Mouse (Mus musculus) T-helper 17 cell (primary cell): ENCODE data around the gene Setmar.

Source experiments
- in situ Hi-C, 2 experiments: fragments of 300-600 bp; cut with MboI, MseI; formaldehyde crosslinking; loops; 1 replicate in 1 of 2; 2 replicates in 1 of 2; pipeline ENCODE4 v1.15.1; 2025; ENCODE audit warnings: high pct_unique_total_duplicates in 2 of 2

The Setmar gene

DNA sequence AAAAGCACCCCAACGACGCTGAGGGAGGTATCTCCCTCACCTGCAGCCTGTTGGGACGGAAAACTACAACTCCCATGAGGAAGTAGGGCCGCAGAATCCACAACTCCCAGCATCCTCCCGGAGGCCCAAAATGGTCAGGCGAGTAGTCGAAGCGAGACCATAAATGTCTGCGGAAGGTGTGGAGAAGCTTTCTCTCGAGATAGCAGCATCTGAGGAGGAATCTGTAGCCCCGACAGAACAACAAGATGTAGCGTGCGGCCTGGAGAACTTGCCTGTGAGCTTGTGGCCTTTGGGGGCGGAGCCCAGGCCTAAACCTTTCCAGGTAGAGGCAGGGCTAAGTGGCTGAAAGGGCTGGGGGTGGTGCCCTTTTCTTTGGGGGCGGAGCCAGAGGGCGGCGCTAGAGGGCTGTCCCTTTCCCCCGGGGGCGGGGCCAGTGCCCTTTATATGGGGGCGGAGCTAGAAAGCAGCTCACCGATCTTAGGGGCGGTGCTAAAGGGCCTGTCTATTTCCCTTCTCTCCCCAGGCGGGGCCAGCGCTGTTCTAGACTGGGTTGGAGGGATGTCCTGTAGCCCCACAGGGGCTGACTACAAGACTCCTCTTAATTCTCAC, at the start of gene Setmar:
Gene Setmar, plus strand, starts transcription at position 128 of the 609 bp plus-strand sequence.
- in situ Hi-C loops = loop anchor here (5.0 to 10.0 kb wide), 2 partner anchors 150 to 1268 kb away; partner anchors contain the start of gene Itpr1 (in 1 of the 2)

DNA sequence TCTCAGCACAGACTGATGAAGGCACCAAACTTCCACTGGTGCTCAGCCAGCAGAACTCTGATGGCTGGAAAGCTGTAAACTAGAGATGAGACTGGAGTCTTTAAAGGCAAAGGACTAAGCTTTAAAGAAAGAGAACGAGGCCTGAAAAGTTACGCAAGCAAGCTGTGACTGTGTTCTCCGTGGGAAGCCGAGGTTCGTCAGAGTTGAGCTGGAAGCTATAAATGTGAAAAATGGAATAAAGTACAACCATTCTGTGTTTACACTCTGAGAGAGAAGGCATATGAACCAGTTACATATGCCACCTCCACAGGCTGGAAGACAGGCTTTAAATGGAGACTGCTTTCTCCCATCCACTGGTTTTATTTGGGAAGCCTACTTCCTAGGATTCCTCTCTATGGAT, 43.2 kb upstream of the Setmar start:
- in situ Hi-C loops = no loop called here

DNA sequence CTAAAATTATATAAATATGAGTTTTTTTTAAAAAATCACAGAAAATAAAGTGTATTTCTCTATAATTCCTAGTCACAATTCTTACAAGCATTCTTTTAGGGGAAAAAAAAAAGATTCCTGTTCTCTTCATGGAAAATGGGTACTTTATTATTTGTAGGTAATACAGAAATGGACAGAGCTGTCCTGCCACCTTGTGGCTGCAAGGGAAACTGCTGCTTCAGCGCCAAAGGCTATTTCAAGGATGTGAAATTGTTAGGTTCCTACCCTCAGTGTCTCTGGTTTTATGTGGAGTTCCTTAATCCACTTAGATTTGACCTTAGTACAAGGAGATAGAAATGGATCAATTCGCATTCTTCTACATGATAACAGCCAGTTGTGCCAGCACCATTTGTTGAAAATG, 9.8 kb upstream of the Setmar start:
- in situ Hi-C loops = loop anchor here in 1 of 2 experiments (10.0 kb wide), 1 partner anchor 1380 kb away; no protein-coding TSS in a partner anchor

DNA sequence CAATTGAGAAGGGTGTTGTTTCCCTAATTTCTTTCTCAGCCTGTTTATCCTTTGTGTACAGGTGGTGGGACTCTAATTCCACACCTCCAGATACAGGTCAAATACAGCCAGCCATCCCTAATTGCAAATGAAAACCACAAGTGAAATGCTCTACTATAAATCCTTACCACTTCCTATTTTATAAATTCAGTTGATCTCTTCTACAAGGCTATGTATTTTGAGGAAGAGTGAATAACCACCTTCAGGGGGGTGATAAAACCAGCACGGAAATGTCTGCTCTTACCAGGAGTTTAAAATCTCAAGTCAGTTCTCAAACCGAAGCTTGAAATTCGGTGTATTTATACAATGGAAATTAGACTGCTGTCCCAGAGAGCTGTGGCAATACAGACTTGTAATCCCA, 8.9 kb upstream of the Setmar start:
- in situ Hi-C loops = loop anchor here in 1 of 2 experiments (10.0 kb wide), 1 partner anchor 1381 kb away; no protein-coding TSS in a partner anchor

DNA sequence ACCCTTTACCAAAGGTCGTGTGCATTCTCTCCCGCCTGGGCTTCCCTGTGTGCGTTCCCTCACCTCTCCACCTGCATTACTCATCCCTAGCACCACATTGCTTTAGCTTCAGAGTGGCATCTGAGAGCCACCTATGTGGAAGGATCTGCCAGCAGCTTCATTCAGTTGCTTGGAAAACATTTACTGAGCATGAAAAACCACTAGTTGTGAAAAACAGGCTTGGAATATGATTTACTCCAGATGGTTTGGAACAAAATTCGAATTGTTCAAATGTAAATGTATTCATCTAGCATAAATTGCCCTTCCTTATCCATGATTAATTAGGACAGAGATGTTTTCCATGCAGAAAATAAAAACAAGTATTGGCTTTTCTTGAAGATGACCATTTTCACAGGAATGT, 7.5 kb upstream of the Setmar start:
- in situ Hi-C loops = loop anchor here in 1 of 2 experiments (10.0 kb wide), 1 partner anchor 1383 kb away; no protein-coding TSS in a partner anchor

DNA sequence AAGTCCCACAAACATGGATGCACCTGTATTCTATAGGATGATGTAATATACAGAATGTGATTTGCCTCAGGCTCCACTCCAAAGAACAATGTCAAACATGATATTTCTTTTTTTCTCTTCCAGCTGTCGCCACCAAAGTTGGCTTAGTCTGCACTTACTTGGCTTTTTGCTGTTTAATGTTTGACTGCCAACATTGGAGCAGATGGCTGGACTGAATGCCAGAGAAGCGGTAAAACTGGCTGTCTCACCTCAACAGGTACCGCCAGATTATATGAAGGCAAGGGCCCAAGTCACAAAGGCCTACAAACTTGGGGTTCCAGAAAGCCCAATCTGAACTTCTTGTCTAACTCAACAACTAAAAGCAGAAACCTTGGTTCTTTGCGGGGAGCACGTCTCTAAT, 6.8 kb upstream of the Setmar start:
- in situ Hi-C loops = loop anchor here in 1 of 2 experiments (10.0 kb wide), 1 partner anchor 1383 kb away; no protein-coding TSS in a partner anchor

DNA sequence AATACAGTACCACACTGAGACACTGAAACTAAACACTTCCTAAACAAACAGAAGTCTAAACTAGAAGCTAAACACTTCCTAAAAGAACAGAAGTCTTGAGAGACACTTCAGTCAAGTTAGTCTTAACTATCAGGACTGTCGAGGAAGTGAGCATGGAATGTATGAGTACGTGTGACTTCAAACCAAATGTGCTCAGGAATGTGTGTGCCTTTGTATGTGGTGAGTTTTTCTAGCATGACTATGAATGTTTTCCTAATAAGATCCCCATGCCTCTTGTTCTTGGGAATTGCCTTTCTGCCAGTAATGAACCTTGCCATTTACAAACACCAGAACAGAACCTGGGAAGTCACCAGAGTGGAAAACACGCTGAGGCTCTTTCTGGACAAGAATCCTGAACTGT, 3.7 kb upstream of the Setmar start:
- in situ Hi-C loops = loop anchor here (5.0 to 10.0 kb wide), 2 partner anchors 154 to 1264 kb away; partner anchors contain the start of gene Itpr1 (in 1 of the 2)

DNA sequence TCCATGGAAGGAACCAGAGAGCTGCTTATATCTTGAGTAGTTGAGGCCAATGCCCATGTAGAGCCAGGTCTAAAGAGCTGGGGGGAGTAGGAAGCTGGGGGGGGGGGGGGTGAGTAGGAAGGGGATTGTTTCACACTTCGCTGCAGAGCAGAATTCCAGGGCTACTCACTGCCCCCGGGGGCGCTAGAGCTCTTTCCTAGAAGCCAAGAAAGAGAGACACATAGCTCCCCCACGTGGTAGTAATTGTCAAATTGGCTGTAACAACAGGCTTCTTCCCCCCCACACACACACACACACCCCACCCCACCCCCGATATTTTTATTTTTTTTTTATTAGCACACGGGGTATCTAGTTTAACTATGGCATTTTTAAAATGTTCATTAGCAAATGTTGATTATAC, 738 bp downstream of the Setmar start:
- in situ Hi-C loops = loop anchor here in 1 of 2 experiments (10.0 kb wide), 1 partner anchor 149 kb away; the partner anchor contains the start of gene Itpr1

DNA sequence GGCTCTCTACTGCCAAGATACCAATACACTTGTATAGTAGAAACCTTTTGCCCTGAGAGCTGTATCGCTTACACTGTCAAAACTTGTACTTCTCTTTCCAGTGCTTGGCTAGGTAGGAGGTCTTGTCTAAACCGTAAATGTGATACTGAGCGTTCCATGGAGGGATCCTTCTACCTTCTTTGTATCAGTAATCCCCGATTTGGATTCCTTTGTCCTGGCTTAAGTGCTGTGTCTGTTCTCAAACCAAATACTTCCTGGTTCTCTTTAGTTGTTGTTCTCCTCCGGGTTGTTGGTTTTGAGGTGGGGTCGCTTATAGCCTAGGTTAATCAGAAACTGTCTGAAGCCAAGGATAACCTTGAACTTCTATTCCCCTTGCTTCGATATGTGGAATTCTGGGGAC, 6.1 kb downstream of the Setmar start:
- in situ Hi-C loops = no loop called here

DNA sequence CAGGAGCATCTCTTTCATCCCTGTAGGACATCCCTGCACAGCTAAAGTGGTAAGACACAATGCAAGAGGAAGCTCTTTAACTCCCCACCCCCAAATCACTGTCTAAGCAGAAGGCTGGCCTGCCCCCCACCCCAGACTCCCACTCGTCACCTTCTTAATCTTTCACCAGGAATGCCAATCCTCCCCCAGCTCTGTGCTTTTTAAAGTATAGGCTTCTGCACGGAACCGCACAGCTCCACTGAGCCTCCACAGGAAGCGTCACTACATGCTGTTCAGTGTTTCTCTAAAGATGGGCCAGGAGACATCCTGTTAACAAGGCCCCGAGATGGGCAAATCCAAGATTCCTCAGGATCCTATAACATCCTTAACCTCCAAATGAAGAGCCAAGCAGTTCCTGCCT, 8.2 kb downstream of the Setmar start:
- in situ Hi-C loops = no loop called here

DNA sequence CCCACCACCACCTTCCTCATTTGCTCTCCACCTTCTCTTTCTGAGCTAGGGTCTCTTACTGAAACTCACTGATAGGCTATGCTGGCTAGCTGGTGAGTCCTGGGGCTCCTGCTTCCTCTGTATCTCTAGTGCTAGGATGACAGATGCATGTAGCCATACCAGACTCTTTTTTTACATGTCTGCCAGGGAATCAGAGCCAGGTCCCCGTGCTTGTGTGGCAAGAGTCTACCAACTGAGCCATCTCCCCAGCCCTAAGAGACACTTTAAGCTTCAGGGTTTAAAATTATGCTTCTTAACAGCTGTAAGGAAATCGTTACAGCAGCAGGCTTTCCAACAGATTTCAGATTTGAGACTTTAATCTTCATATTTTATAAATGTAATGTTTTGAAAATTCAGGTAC, 9.1 kb downstream of the Setmar start:
- in situ Hi-C loops = no loop called here

DNA sequence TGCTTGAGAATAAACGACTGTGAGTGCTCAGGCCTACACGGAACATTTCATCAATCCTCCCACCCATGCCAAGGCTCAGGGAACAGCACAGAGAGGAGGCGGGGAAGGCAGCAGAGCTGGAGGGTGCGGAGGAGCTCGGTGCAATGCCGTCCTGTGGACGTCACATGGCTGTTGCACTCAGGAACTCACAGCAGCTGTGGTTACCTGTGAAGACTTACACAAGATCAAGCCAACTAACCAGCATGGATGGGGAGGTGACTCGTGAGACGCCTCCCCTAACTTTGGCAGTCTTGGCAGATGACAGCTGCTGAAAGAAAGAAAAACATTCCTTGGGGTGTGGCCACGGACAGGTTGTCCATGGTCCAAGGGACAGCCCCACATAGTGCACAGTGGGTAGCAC, 9.8 kb downstream of the Setmar start:
- in situ Hi-C loops = loop anchor here in 1 of 2 experiments (5.0 kb wide), 1 partner anchor 673 kb away; no protein-coding TSS in a partner anchor

DNA sequence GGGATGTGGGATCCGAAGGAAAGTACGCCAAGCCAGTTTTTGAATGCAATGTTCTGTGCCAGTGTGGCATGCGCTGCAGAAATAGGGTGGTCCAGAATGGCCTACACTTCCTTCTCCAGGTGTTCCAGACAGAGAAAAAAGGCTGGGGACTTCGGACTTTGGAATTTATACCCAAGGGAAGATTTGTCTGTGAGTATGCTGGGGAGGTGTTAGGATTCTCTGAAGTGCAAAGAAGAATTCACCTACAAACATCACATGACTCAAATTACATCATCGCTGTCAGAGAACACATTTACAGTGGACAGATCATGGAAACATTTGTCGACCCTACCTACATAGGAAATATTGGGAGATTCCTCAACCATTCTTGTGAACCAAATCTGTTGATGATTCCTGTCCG, 11.0 kb downstream of the Setmar start:
- in situ Hi-C loops = loop anchor here in 1 of 2 experiments (5.0 kb wide), 1 partner anchor 671 kb away; no protein-coding TSS in a partner anchor

DNA sequence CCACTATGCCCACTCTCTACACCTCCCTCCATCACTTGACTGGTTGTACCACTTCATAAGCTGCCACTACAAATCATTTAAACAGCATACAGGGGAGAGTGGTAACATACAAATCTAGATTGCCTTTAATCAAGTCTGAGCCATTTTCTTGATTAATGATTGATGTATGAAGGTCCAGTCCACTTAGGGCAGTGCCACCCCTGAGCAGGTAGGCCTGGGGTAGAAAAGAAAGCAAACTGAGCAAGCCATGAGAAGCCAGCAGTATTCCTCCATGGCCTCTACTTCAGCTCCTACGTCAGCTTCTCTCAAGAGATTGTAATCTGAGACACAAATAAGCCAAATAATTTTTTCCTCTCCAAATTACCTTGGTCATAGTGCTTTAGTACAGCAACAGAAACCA, 26.5 kb downstream of the Setmar start:
- in situ Hi-C loops = no loop called here

DNA sequence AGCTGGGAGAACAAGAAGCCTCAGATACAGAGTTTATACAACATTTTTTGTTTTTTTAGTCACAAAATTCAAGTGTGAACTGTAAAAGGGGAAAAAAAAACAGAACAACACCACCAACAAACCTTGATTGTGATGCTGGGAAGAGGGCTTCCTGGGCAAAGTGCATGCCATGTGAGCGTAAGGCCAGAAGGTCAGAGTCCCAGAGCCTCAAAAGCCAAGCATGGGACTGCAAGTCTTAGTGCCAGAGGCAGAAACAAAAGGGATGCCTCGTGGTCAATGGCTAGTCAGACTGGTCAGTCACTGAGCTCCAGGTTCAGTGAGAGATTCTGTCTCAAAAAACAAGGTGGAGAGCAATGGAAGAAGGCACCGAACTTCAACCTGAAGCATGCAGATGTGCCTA, 27.8 kb downstream of the Setmar start:
- in situ Hi-C loops = no loop called here

DNA sequence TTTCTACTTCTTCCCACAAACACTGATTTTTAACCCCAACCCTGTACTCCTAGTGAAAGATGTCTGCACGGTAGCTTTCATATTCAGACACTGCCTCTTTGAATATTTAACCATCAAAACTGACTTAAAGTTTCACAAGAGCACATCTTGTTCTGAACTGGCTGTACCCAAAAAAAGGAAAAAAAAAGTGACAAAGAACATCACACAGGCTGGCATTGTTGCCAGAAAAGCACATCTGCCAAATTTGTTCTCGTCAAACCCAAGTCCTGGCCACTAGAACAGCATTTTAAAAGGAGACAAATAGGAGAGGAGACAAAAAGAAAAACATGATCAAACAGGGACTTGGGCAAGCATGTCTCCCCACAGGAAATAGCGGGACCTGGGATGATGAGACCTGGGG, 28.6 kb downstream of the Setmar start:
- in situ Hi-C loops = no loop called here

DNA sequence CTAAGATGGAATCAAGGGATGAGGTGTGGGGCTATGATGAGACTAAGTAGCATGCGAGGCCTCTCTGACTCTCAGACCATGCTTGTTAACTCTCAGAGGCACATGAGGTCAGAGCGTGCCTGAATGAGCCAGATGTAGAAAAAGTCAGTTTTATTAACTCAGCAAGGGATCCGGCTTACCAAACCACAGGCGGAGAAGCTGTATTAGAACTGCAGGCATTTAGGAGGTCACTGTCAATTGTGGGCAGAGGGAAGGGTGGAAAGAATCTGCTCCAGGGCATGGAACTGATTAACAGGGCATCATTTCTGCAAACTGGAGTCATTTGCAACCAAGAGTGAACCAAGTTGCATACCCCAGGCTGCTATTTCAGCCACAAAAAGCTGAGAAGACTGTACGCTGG, 30.6 kb downstream of the Setmar start:
- in situ Hi-C loops = no loop called here

DNA sequence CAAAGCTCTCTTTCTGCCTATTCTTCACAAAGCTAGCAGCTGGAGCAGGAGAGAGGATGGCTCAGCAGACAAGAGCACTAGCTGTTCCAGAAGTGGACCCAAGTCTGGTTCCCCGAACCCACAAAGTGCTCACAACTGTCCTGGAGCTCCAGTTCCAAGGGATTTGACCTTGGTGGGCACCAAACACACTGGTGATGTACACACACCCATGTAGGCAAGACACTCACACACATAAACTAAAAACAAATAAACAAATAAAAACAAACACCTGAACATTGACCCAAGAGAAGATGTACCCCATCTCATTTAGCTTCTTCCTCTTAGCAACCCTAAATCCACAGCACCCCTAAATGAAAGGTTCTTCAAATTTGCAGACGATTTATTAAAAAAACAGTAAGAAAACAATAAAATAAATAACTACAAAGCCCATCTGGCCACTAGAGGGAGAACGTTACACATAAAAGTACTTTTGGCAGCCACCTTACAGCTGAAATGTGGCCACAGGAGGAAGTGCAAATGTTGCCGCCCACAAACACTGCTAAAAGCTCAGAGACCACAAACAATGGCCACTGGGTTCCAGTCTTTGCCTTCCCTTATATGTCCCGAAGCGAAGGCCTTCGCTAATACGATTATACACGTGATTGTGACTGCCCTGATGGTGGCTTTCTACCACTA, 33.5 kb downstream of the Setmar start:
- in situ Hi-C loops = no loop called here

DNA sequence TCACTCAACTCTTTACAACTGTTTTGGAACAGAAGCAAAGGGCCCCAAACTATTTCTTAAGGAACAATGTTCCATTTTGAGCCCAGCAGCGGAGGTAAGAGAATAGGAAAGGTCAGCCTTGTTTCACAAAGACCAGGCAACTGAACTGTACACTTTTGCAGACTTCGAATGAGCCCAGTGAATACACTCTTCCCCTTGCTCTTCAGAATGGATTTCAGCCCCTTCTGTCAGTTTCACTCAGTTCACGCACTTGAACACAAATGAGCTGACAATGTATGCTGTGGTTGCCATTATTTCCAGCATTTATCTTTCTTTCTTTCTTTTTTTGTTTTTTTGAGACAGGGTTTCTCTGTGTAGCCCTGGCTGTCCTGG, 34.0 kb downstream of the Setmar start:
- in situ Hi-C loops = no loop called here

DNA sequence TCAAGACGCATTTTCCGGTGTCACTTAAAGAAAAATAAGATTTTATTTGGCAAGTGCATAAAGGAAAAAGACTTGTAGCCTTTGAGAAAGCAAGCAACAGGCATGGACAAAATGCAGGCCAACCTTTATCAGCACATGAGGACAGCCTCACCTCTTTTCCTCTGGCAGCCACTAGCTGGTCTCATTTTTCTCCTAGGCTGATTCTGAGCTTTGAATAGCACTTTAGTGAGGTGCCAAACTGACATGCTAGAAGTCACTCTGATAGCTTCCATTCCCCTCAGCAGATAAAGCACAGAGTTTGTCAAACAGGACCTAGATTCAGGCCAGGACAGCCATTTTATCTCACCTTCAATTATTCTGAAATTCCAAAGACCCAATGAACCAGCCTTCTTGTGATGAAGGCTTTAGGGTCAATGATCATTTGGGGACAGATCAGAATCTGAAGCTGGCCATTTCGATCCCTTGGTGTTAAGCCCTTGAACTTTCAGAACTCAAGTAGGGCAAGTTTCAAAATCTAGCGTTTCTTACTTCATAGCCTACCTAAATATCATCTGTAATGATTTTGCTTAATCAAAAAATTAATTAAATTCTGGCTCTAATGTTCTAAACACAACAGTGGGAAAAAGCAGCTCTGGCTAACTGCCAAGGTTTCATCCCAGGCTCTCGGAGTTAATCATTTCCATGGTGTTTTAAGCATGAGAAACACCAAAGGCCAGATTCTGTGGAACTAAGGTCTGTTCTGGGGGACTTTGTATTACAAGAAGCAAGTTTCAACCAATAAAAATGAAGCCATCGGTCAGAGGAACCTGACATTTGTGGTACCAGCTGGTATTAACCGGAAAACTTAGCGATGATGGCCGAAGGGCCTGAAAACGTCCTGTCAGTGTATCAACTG, 37.3 kb downstream of the Setmar start:
- in situ Hi-C loops = loop anchor here (5.0 to 10.0 kb wide), 4 partner anchors 95 to 633 kb away; no protein-coding TSS in a partner anchor

DNA sequence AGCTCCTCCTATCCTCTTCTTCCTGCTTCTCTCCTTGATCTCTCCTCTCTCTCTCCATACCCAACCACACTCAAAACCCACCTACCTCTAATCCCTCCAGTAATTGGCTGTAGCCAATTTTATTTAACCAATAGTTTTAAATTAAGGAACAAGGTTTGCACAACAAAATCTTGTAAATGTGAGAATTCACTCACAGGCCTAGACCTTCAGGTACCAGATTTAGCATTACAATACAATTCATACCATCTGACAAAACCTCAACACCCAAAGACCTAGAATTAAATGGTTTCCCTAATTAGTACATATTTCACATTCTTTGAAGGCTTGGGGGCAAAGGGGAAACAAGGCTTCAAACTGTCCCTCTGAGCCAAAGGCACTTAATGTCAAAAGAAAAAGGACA, 42.5 kb downstream of the Setmar start:
- in situ Hi-C loops = loop anchor here in 1 of 2 experiments (10.0 kb wide), 1 partner anchor 627 kb away; no protein-coding TSS in a partner anchor

DNA sequence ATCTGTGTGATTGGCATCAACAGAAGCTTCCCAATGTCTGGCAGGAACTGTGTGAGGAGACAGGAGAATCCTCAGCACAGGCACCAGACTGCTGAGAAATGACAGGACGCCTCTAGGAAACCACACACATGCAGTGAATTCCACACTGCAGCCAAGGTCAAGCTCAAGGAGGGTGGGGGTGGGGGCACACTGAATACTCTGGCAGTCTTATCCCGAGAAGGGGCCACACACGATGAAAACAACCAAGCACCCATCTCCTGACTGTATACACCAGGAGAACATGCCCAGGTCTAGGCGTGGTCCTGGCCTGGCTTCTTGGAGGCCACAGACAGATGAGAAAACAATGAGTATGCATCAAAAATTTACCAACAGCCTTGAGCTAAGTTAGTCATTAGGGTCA, 45.5 kb downstream of the Setmar start:
- in situ Hi-C loops = no loop called here
